Mouse (Mus musculus) ES-E14 (cell line): ENCODE data around the gene A730049H05Rik.

ENCODE experiments used
- HCFC1 ChIP-seq: IDR thresholded peaks from 2 replicates; pipeline ENCODE4 v1.6.1; 2012; ENCODE audit warnings: low read length, inconsistent platforms, borderline replicate concordance; ENCODE audit not compliant: insufficient read depth
- MAFK ChIP-seq: IDR thresholded peaks from 2 replicates; pipeline ENCODE4 v1.6.1; 2014; ENCODE audit warnings: mild to moderate bottlenecking, low read depth, low read length, inconsistent platforms; ENCODE audit not compliant: insufficient read depth
- ZC3H11A ChIP-seq: IDR thresholded peaks from 2 replicates; pipeline ENCODE4 v1.6.1; 2012; ENCODE audit warnings: low read depth, mild to moderate bottlenecking, inconsistent platforms, low read length, borderline replicate concordance
- ZNF384 ChIP-seq: IDR thresholded peaks from 2 replicates; pipeline ENCODE4 v1.6.1; 2012; ENCODE audit warnings: low read depth, low read length, inconsistent platforms

DNA sequence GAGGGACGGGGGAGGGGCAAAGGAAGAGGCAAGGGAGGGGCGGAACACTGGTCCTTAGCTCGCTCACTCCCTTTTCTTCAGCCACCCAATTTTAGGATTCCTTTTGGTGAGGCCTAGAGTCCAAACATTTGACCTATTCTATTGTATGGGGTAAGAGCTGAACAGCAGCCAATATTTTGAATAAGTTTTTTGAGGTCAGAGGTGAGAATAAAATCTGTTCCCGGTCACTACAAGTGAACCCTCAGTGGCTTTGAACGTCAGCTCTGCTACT is 36.4 kb upstream of the A730049H05Rik start:
- TF ChIP-seq MAFK, result no peak
- TF ChIP-seq ZNF384, result no peak
- TF ChIP-seq ZC3H11A, result no peak
- no peak for TF ChIP-seq HCFC1
